Mouse (Mus musculus) bone marrow, adult 2 months (tissue): ENCODE measurements around the gene Strn3.

ENCODE experiments used
- CTCF ChIP-seq: fragments of 200-500 bp; IDR thresholded peaks from 2 replicates; pipeline ENCODE4 v1.5.1; 2011; ENCODE audit warnings: low read length, control low read depth; ENCODE audit not compliant: control insufficient read depth, insufficient read depth
- POLR2A ChIP-seq: fragments of 200-500 bp; IDR thresholded peaks from 2 replicates; pipeline ENCODE4 v1.6.1; 2011; ENCODE audit warnings: low read depth, mild to moderate bottlenecking, control low read depth, low read length, borderline replicate concordance; ENCODE audit not compliant: control insufficient read depth

DNA sequence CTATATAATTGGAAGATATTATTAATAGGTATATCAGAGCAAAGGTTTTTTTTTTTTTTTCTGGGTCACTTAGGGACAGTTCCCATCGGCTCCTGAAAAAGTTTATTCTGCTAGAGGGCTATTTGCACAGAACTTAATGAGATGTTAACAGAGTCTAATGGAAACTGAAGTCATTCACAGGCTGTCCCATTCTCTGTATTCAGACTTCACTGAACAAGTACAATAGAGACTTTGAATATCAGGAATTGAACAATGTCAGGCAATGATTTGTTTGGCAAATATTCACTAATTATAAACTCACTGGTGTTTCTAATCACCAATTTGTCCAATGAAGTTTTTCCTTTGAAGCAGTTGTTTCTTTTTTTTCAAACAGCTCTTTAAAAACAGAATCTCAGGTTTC lies 45.1 kb upstream of the Strn3 start:
- TF ChIP-seq CTCF (no peak), POLR2A (no peak)
